Mouse (Mus musculus) small intestine, adult 2 months (tissue): Measurements from ENCODE around the gene Syce2. TPM values are rescaled to one million over a fixed set of nuclear protein-coding genes. Genes with fewer than 3 reads are reported as not detected.
A peak's percentile ranks its signal among the peaks of the same experiment; 100 is the strongest.

Source experiments
- H3K27ac ChIP-seq: fragments of 200-500 bp; 2 replicates; pipeline ENCODE4 v1.5.1; 2012; ENCODE audit warnings: low read depth, low read length, control low read depth, inconsistent platforms; ENCODE audit not compliant: insufficient read depth
- H3K27me3 ChIP-seq: fragments of 200-500 bp; 2 replicates; pipeline ENCODE4 v1.6.1; 2012; ENCODE audit warnings: mild to moderate bottlenecking, moderate library complexity, low read length, inconsistent platforms; ENCODE audit not compliant: control insufficient read depth, insufficient read depth
- H3K36me3 ChIP-seq: fragments of 200-500 bp; 2 replicates; pipeline ENCODE4 v1.6.1; 2012; ENCODE audit warnings: mild to moderate bottlenecking, low read length, control low read depth, inconsistent platforms; ENCODE audit not compliant: control insufficient read depth, insufficient read depth
- H3K4me1 ChIP-seq: fragments of 200-500 bp; 2 replicates; pipeline ENCODE4 v1.6.1; 2012; ENCODE audit warnings: low read length, inconsistent platforms, mixed read lengths; ENCODE audit not compliant: control insufficient read depth, insufficient read depth, insufficient read length
- H3K4me3 ChIP-seq: fragments of 200-500 bp; 2 replicates; pipeline ENCODE4 v1.5.1; 2012; ENCODE audit warnings: low read depth, mild to moderate bottlenecking, control low read depth, inconsistent platforms, low read length, moderate library complexity
- CTCF ChIP-seq: fragments of 200-500 bp; IDR thresholded peaks from 2 replicates; pipeline ENCODE4 v1.5.1; 2012; ENCODE audit warnings: low read depth, mild to moderate bottlenecking, control low read depth, inconsistent platforms, low read length, moderate library complexity, mixed read lengths; ENCODE audit not compliant: insufficient replicate concordance, insufficient read length; ENCODE audit errors: extremely low read depth
- POLR2A ChIP-seq: fragments of 200-500 bp; IDR thresholded peaks from 2 replicates; pipeline ENCODE4 v1.6.1; 2012; ENCODE audit warnings: low read depth, mild to moderate bottlenecking, control low read depth, inconsistent platforms, low read length, moderate library complexity
- WGBS: fragments of 180-500 bp; shearing (Covaris S2); methylation state at CpG from one replicate; pipeline ENCODE4 v1.1.7; 2018; 5-methylcytosine and 5-hydroxymethylcytosine counted together
- polyA plus RNA-seq: library from polyadenylated mRNA; depleted of rRNA; stranded (reverse); fragments of >200 nt; gene quantifications from 2 replicates; pipeline ENCODE4 v1.2.3, GENCODE M21; 2012

Syce2 gene
- polyA plus RNA-seq, 1 experiment, result 2.1 TPM

GRCm38 (mm10) chr8:84832759-84833742, 38.9 kb upstream of the Syce2 start:
- 34% methylated on average over 10 of the region's 10 CpGs for WGBS
- 0 out of 2 replicates have a peak overlapping the region, but pooled peaks have one; percentile 12 for H3K27ac ChIP-seq
- peaks cover 38% of the 10 kb centered on the region for H3K36me3 ChIP-seq

GRCm38 (mm10) chr8:84834002-84834865, 37.7 kb upstream of the Syce2 start:
- H3K27ac ChIP-seq, result no peak overlapping the region
- 83% methylated on average over 19 of the region's 19 CpGs for WGBS

More at GRCm38 (mm10) chr8:84832759-84833742, 38.9 kb upstream of the Syce2 start:
- no peaks in the 10 kb centered on the region for H3K27me3 ChIP-seq
- H3K4me1 ChIP-seq, result peaks cover 3% of the 10 kb centered on the region; the same call in 1 of the 2 replicates
- TF ChIP-seq CTCF, result no peak
- TF ChIP-seq POLR2A, result no peak
- H3K4me3 ChIP-seq, result peak overlapping the region; percentile 99

DNA sequence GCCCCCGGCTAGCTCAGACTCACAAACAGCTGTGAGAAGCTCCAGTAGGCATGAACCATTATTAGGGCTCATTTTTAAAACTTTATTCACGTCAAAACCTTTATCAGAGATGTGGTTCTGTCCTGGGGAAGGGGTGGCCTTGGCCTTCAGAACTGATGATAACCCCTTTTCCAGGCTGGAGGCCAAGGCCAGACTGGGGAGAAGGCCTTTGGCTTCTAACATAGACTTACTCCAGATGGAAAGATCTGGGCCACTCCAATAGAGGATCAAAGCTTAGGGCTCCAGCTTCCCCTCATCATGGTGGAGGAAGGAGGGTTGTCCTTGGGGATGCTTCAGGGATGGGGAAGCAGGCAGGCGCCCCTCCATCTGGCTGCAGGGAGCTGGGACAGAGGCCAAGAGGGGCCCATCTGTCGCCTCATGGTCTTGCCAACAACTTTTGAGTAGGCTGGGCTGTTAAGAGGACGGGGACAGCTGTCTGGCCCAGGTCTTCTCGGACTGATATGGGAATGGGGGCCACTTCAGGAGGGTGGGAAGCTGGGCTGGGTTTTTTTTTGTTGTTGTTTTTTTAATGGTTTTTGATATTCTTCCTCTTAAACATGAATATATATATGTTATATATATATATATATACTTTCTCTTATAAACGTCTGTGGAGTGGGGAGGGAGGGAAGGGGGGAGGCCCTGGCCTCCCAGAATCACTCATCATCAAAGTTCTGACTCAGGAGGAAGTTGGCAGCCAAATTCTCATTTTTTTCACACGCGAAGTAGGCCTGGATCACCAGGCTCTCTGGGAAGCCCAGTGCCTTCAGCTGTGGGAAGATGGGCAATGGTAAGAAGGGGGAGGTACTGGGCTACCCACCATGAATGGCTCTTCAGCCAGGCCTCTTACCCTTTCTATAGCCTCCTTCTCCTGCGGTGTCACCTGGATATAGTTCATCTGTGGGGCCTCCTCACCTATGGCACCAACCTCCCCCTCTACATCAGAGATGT, 36.8 kb upstream of the Syce2 start:
- 50% methylated on average over 10 of the region's 10 CpGs for WGBS
- no peaks in the 10 kb centered on the region for H3K27me3 ChIP-seq
- peaks cover 3% of the 10 kb centered on the region; the same call in 1 of the 2 replicates for H3K4me1 ChIP-seq
- TF ChIP-seq CTCF (no peak), POLR2A (no peak)
- no peak overlapping the region for H3K4me3 ChIP-seq
- H3K36me3 ChIP-seq, result peaks cover 43% of the 10 kb centered on the region
- no peak overlapping the region for H3K27ac ChIP-seq

More at GRCm38 (mm10) chr8:84834002-84834865, 37.7 kb upstream of the Syce2 start:
- Histone ChIP-seq H3K27me3 (no peaks in the 10 kb centered on the region), H3K4me3 (no peak overlapping the region), H3K4me1 (peaks cover 3% of the 10 kb centered on the region; the same call in 1 of the 2 replicates), H3K36me3 (peaks cover 43% of the 10 kb centered on the region)
- TF ChIP-seq CTCF (no peak), POLR2A (no peak)

- no peak overlapping the region for H3K4me3 ChIP-seq
- TF ChIP-seq CTCF, result no peak
- no peak for TF ChIP-seq POLR2A
- WGBS, result 78% methylated on average over 8 of the region's 8 CpGs
- H3K36me3 ChIP-seq, result peaks cover 56% of the 10 kb centered on the region
- H3K4me1 ChIP-seq, result no peaks in the 10 kb centered on the region; the same call in 1 of the 2 replicates
- H3K27me3 ChIP-seq, result no peaks in the 10 kb centered on the region
- no peak overlapping the region for H3K27ac ChIP-seq
These were observed 34.6 kb upstream of the Syce2 start for GRCm38 (mm10) chr8:84837149-84837911.

GRCm38 (mm10) chr8:84837912-84838470, 33.9 kb upstream of the Syce2 start:
- WGBS, result 92% methylated on average over 15 of the region's 15 CpGs
- H3K36me3 ChIP-seq, result peaks cover 62% of the 10 kb centered on the region

More at GRCm38 (mm10) chr8:84837912-84838470, 33.9 kb upstream of the Syce2 start:
- Histone ChIP-seq H3K4me1 (no peaks in the 10 kb centered on the region; the same call in 1 of the 2 replicates), H3K27me3 (no peaks in the 10 kb centered on the region), H3K4me3 (no peak overlapping the region), H3K27ac (no peak overlapping the region)
- TF ChIP-seq POLR2A (no peak), CTCF (no peak)
